Mouse (Mus musculus) forelimb bud, embryonic 11.5 days (tissue): Measurements from ENCODE around the gene Pip4k2c.
"Not testable (repeated sequence)": the region's sequence is repeated elsewhere in the genome, so short reads cannot be mapped to it uniquely, and the experiment has no call there.

ENCODE experiments used
- DNase-seq: peaks from one replicate; pipeline ENCODE4 v3.0.0-alpha.2; 2012; ENCODE audit warnings: low read depth, low spot score

Gene Pip4k2c

GRCm38 (mm10) chr10:127170837-127171272 lies 40.5 kb downstream of the Pip4k2c start:
- DNase-seq: peak; percentile 72

DNA sequence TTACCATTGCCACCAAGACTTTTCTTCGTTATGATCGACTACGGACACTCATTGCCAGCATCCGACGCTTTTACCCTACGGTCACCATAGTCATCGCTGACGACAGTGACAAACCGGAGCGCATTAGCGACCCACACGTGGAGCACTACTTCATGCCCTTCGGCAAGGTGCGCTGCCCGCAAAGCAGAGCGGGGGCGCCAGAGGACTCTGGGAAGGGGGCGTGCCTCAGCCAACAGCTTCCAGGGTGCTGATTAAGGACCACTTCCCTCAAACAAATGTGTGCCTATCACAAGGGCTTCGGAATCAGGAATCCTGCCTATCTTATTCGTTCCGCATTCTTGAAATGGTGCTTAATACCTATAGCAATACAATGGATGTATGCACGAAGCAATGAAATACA lies 41.4 kb downstream of the Pip4k2c start:
- DNase-seq: no peak

DNA sequence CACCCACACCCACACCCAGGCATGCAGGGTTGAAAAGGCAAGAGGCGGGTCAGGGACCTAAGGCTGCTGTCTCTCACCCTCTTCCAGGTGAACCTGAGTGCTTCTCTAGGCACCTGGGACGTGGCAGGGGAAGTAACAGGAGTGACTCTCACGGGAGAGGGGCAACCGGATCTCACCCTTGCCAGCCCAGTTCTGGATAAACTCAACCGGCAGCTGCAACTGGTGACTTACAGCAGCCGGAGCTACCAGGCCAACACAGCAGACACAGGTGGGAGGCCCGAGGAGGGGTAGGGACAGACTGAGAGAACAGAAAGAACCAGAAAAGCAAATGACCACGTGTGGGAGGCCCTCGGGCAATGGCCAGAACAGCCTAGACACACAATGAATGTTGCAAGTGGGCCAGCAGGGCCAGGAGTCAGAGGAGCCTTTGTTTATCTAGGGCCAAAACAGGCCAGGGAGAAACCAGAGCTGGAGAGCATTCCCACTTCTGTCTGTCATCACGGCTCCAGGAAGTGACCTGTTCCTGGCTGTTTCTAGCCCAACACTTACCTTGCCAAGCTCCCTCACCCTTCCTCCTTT lies 43.7 kb downstream of the Pip4k2c start:
- no peak for DNase-seq

- no peak for DNase-seq
Measured at GRCm38 (mm10) chr10:127166771-127167613, 44.4 kb downstream of the Pip4k2c start.

- no peak for DNase-seq
Measured at GRCm38 (mm10) chr10:127166404-127166715, 45.0 kb downstream of the Pip4k2c start.

GRCm38 (mm10) chr10:127165654-127166403 lies 45.6 kb downstream of the Pip4k2c start:
- DNase-seq: no peak

DNA sequence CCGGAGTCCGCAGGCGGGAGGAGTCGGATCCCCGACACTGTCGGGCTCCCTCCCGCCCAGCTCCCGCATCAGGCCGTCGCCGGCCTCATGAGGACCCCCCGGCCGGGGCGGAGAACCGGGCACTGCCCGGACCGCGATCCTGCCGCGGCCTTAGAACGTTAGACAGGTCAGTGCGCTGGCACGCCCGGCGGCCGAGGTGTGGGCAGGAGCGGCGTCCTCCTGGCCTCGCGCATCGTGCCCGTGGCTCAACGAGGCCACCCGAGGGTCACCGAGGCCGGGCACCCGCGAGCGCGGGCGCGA lies 46.1 kb downstream of the Pip4k2c start:
- DNase-seq: no peak

GRCm38 (mm10) chr10:127164631-127165353 lies 46.6 kb downstream of the Pip4k2c start, which contains the start of gene B4galnt1:
B4galnt1 (plus strand) TSS chr10:127165225.
- DNase-seq: peak; percentile 86

- DNase-seq: no peak
Measured at GRCm38 (mm10) chr10:127164190-127164589, 47.2 kb downstream of the Pip4k2c start.

DNA sequence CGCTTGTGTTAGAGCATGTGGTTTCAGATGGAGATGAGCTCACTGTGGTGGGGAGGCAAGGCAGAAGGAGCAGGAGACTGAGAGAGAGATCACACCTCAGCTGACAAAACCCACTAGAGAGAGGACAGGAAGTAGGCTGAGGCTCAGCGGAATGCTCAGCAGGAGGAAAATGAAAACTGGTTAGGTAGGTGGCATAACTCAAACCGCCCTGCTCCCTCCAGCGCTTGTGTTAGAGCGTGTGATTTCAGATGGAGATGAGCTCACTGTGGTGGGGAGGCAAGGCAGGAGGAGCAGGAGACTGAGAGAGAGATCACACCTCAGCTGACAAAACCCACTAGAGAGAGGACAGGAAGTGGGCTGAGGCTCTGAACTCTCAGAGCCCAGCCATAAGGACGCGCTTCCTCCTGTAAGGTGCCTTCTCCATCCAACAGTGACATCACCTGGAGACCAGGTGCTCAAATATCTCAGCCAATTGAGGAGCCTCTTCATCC lies 48.6 kb downstream of the Pip4k2c start:
- not testable (repeated sequence) for DNase-seq

DNA sequence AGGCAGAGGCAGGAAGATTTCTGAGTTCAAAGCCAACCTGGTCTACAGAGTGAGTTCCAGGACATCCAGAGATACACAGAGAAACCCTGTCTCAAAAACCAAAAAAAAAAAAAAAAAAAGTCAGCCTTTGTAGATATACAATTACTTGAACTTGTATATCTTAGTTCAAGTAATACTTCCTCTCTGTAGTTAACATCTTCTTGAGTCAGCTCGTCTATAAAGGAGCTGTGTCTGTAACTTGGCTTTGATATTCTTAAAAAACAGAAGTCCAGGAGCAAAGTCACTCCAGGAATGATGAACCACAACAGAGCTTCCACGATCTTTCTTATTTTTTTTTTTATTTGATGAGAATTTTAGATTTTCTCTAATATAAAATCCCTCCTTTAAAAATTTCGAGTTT lies 50.7 kb downstream of the Pip4k2c start:
- no peak for DNase-seq

DNA sequence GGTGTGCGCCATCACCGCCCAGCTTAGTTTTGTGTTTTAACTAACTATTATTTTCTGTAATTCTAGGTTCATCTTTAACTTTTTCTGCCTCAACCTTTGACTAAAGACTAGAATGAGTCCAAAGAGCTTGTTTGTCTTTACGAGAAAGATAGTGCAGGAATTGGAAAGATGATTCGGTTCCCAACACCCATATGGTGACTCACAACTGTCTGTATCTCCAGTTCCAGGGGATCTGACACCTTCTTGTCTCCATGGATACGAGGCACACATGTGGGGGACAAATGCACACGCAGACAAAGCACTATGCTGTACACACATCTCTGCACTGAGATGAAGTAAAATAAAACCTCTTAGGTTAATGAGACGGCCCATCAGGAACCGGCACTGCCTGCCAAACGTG lies 51.3 kb downstream of the Pip4k2c start:
- no peak for DNase-seq

- DNase-seq: no peak
Measured at GRCm38 (mm10) chr10:127158471-127158870, 52.9 kb downstream of the Pip4k2c start.

DNA sequence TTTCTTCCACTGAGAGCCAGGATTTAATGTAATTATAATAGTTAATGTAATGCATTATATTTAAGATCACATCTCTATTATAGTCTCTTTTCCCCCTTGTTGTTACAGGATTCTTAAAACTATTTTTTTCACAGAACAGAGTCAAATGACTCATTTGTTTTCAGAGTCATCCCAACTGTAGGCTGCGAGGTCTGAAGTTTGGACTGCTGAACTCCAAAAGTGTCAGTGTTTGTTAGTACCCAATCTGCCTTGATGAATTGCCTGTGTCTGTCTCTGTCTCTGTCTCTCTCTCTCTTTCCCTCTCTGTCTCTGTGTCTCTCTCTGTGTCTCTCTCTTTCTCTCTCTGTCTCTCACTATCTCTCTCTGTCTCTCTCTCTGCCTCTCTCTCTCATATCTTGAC lies 54.9 kb downstream of the Pip4k2c start:
- no peak for DNase-seq

GRCm38 (mm10) chr10:127156089-127156488 lies 55.3 kb downstream of the Pip4k2c start:
- DNase-seq: no peak

DNA sequence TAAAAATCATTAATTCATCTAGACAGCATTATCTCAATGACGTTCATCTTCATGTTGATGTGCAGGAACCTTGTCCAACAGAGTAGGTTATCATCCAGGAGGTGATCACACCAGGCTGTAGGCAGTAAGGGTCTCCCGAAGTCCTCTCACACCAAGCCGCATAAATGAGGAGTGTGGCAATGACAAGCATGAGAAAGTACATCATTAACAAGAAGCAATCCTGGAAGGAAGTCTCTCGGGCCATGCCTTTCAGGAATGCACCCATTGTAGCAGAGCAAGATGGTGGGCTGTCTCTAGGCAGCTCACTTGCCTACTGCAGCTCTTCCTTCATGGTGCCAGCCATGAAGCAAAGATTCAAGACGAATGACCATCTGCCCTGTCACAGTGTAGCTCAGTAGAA lies 56.7 kb downstream of the Pip4k2c start:
- DNase-seq: no peak

DNA sequence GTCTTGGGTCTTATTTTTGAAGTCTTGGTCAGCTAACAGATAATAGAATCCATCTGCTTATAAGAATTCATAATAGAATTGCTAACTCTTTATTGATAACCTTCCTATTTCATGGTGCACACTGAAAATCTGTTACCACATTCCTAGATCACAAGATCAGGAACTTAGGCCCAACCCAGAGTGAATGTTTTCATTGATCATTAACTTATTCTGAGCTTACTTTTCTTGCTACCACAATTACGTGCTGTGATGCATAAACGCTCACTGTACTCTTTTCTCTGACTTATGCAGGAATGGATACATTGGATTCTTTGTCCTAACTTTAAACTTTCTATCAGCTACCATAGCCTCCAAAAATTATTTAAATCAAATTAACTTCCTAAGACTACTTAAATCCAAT lies 57.1 kb downstream of the Pip4k2c start:
- DNase-seq: no peak

DNA sequence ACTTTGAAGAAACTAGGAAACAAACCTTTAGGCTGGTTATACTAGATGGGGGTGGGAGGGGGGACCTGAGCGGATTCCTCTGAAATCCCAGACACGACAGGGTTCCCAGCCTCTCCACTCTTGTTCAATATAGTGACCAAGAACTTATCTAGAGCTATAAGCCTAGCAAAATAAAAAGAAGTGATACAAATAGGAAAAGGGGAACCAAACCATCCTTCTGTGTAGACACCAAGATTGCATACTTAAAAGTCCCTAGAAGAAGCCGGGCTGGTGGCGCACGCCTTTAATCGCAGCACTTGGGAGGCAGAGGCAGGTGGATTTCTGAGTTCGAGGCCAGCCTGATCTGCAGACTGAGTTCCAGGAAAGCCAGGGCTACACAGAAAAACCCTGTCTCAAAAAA lies 58.1 kb downstream of the Pip4k2c start:
- DNase-seq: no peak

DNA sequence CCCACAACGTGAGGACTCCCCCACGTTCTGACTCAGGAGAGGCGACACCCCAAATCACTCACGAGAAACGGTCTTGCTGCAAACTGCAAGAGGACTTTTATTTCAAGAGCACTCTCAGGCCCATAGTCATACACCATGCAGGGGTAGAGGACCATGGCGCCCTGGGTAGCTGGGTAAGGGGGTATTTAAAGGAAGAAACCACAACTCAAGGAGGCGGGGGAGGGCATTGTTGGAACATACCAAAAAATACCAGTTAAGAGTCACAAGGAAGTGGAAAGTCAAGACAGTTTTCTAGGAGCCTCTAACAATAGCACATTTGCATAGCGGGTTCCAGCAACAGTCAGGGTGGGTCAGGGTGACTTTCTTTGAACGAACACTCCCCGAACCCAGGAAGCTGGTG lies 58.8 kb downstream of the Pip4k2c start:
- not testable (repeated sequence) for DNase-seq

DNA sequence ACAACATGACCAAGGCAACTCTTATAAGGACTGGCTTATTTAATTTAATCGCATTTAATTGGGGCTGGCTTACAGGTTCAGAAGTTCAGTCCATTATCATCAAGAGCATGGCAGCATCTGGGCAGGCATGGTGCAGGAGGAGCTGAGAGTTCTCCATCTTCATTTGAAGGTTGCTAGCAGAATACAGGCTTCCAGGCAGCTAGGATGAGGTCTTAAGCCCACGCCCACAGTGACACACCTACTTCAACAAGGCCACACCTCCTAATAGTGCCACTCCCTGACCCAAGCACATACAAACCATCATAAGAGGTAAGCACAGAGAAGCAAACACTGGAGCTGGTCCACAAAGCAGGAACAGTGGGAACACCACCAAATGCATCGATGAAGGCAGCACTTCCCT lies 60.2 kb downstream of the Pip4k2c start:
- DNase-seq: not testable (repeated sequence)

GRCm38 (mm10) chr10:127150471-127150872 lies 60.9 kb downstream of the Pip4k2c start:
- no peak for DNase-seq

DNA sequence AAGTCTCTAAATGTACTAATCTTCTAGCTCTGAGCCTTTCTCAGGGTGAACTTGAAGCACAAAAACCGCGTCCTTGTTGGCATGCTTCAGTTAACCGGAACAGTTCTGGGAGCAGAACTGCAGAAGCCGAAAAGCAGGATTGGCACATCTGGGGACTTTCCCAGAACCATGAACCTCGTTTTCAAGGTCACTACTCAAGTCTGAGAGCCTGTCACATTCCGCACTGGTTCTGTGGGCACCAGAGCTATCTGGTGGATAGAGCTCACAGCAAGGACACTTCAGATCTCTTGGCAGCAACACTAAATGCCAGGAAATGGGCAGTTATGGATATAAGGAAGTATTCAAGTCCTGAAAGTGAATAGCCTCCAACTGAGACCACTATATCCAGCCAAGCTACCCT lies 64.2 kb downstream of the Pip4k2c start:
- DNase-seq: no peak
